Mouse (Mus musculus) MEL (cell line): Measurements from ENCODE around the gene Pold1. TPM values are rescaled to one million over a fixed set of nuclear protein-coding genes. Genes with fewer than 3 reads are reported as not detected.

Source experiments
- DNase-seq: peaks from one replicate; pipeline ENCODE4 v3.0.0; 2011; ENCODE audit warnings: low read depth, low spot score
- H3K27ac ChIP-seq: 2 replicates; pipeline ENCODE4 v1.5.1; 2012; ENCODE audit warnings: low read depth, mild to moderate bottlenecking, control low read depth, low read length, moderate library complexity; ENCODE audit not compliant: control insufficient read depth
- H3K27me3 ChIP-seq, 2 experiments: fragments of 150-350 bp in 1 of 2; sonication (generic) in 1 of 2; 2 replicates each; pipeline ENCODE4 v1.6.1; 2012; ENCODE audit warnings: low read length in 2 of 2, mild to moderate bottlenecking in 2 of 2, improper control_type of control experiment in 1 of 2, moderate library complexity in 1 of 2; ENCODE audit not compliant: insufficient read depth in 2 of 2, control insufficient read depth in 1 of 2
- H3K36me3 ChIP-seq, 2 experiments: 2 replicates each; pipeline ENCODE4 v1.6.1; 2012 to 2014; ENCODE audit warnings: low read length in 2 of 2, improper control_type of control experiment in 1 of 2, inconsistent platforms in 1 of 2, mild to moderate bottlenecking in 1 of 2; ENCODE audit not compliant: insufficient read depth in 2 of 2, control insufficient read depth in 1 of 2
- H3K4me1 ChIP-seq, 2 experiments: fragments of 150-350 bp in 1 of 2; sonication (generic) in 1 of 2; 2 replicates each; pipeline ENCODE4 v1.6.1; 2012; ENCODE audit warnings: low read length in 2 of 2, improper control_type of control experiment in 1 of 2, mild to moderate bottlenecking in 1 of 2; ENCODE audit not compliant: insufficient read depth in 2 of 2, control insufficient read depth in 1 of 2
- H3K4me3 ChIP-seq, 2 experiments: fragments of 150-350 bp in 1 of 2; sonication (generic) in 1 of 2; 2 replicates each; pipeline ENCODE4 v1.5.1; 2012; ENCODE audit warnings: low read depth in 2 of 2, low read length in 2 of 2, mild to moderate bottlenecking in 2 of 2, moderate library complexity in 2 of 2, control low read depth in 1 of 2, improper control_type of control experiment in 1 of 2; ENCODE audit not compliant: control insufficient read depth in 1 of 2, insufficient read depth in 1 of 2
- H3K79me2 ChIP-seq: 2 replicates; pipeline ENCODE4 v1.6.1; 2012; ENCODE audit warnings: mild to moderate bottlenecking, low read length, moderate library complexity; ENCODE audit not compliant: control insufficient read depth, poor library complexity, insufficient read depth
- H3K9ac ChIP-seq: 2 replicates; pipeline ENCODE4 v1.6.1; 2012; ENCODE audit warnings: low read depth, mild to moderate bottlenecking, control low read depth, low read length, moderate library complexity; ENCODE audit not compliant: control insufficient read depth, poor library complexity, severe bottlenecking
- H3K9me3 ChIP-seq: fragments of 150-350 bp; sonication (generic); replicated peaks from 2 replicates; pipeline ENCODE4 v1.6.1; 2012; ENCODE audit warnings: mild to moderate bottlenecking, low read length, improper control_type of control experiment, moderate library complexity; ENCODE audit not compliant: insufficient read depth
- BHLHE40 ChIP-seq: IDR thresholded peaks from 2 replicates; pipeline ENCODE4 v1.6.1; 2012; ENCODE audit warnings: low read depth, mild to moderate bottlenecking, inconsistent platforms, low read length, improper control_type of control experiment, borderline replicate concordance
- CHD1 ChIP-seq: IDR thresholded peaks from 2 replicates; pipeline ENCODE4 v1.6.1; 2012; ENCODE audit warnings: low read depth, mild to moderate bottlenecking, inconsistent platforms, low read length, improper control_type of control experiment
- CHD2 ChIP-seq: IDR thresholded peaks from 2 replicates; pipeline ENCODE4 v1.6.1; 2011; ENCODE audit warnings: low read length, improper control_type of control experiment
- CTCF ChIP-seq, 3 experiments: IDR thresholded peaks in 2 of 3; conservative IDR thresholded peaks in 1 of 3; 2 replicates each; pipeline ENCODE4 v1.5.1; 2011 to 2012; ENCODE audit warnings: low read length in 3 of 3, low read depth in 2 of 3, mild to moderate bottlenecking in 2 of 3, improper control_type of control experiment in 1 of 3, inconsistent platforms in 1 of 3, mixed read lengths in 1 of 3, moderate library complexity in 1 of 3; ENCODE audit not compliant: control insufficient read depth in 1 of 3, insufficient read depth in 1 of 3, poor library complexity in 1 of 3, severe bottlenecking in 1 of 3
- E2F4 ChIP-seq: IDR thresholded peaks from 2 replicates; pipeline ENCODE4 v1.6.1; 2011; ENCODE audit warnings: low read depth, low read length, improper control_type of control experiment, borderline replicate concordance
- ELF1 ChIP-seq: IDR thresholded peaks from 2 replicates; pipeline ENCODE4 v1.6.1; 2014; ENCODE audit warnings: low read depth, mild to moderate bottlenecking, inconsistent platforms, low read length, improper control_type of control experiment, moderate library complexity
- EP300 ChIP-seq, 2 experiments: IDR thresholded peaks; 2 replicates each; pipeline ENCODE4 v1.6.1; 2011; ENCODE audit warnings: improper control_type of control experiment in 2 of 2, low read length in 2 of 2, low read depth in 1 of 2, mild to moderate bottlenecking in 1 of 2
- JUND ChIP-seq: IDR thresholded peaks from 2 replicates; pipeline ENCODE4 v1.6.1; 2011; ENCODE audit warnings: low read depth, mild to moderate bottlenecking, improper control_type of control experiment, low read length
- MAFK ChIP-seq: IDR thresholded peaks from 2 replicates; pipeline ENCODE4 v1.6.1; 2011; ENCODE audit warnings: low read depth, mild to moderate bottlenecking, low read length, improper control_type of control experiment, borderline replicate concordance
- MAX ChIP-seq: IDR thresholded peaks from 2 replicates; pipeline ENCODE4 v1.6.1; 2011; ENCODE audit warnings: low read length, improper control_type of control experiment
- MAZ ChIP-seq: IDR thresholded peaks from 2 replicates; pipeline ENCODE4 v1.6.1; 2012; ENCODE audit warnings: low read depth, mild to moderate bottlenecking, inconsistent platforms, low read length, improper control_type of control experiment
- MEF2A ChIP-seq: IDR thresholded peaks from 2 replicates; pipeline ENCODE4 v1.6.1; 2014; ENCODE audit warnings: low read depth, mild to moderate bottlenecking, inconsistent platforms, low read length, improper control_type of control experiment; ENCODE audit not compliant: poor library complexity, insufficient replicate concordance, severe bottlenecking; ENCODE audit errors: extremely low read depth
- MXI1 ChIP-seq: IDR thresholded peaks from 2 replicates; pipeline ENCODE4 v1.6.1; 2011; ENCODE audit warnings: mild to moderate bottlenecking, low read depth, low read length, improper control_type of control experiment
- MYB ChIP-seq: IDR thresholded peaks from 2 replicates; pipeline ENCODE4 v1.6.1; 2011; ENCODE audit warnings: mild to moderate bottlenecking, low read depth, low read length, improper control_type of control experiment
- MYC ChIP-seq: IDR thresholded peaks from 2 replicates; pipeline ENCODE4 v1.6.1; 2011; ENCODE audit warnings: low read depth, mild to moderate bottlenecking, low read length, improper control_type of control experiment, moderate library complexity
- NRF1 ChIP-seq: IDR thresholded peaks from 2 replicates; pipeline ENCODE4 v1.6.1; 2014; ENCODE audit warnings: low read depth, mild to moderate bottlenecking, inconsistent platforms, low read length, improper control_type of control experiment, moderate library complexity; ENCODE audit not compliant: poor library complexity, insufficient read depth, severe bottlenecking
- POLR2AphosphoS2 ChIP-seq: IDR thresholded peaks from 2 replicates; pipeline ENCODE4 v1.6.1; 2011; ENCODE audit warnings: low read length, improper control_type of control experiment
- POLR2AphosphoS5 ChIP-seq: IDR thresholded peaks from 2 replicates; pipeline ENCODE4 v1.6.1; 2012; ENCODE audit warnings: low read depth, borderline replicate concordance, mild to moderate bottlenecking, inconsistent platforms, low read length, moderate library complexity, mixed read lengths
- RAD21 ChIP-seq: IDR thresholded peaks from 2 replicates; pipeline ENCODE4 v1.6.1; 2011; ENCODE audit warnings: mild to moderate bottlenecking, low read depth, low read length, improper control_type of control experiment
- TBP ChIP-seq: IDR thresholded peaks from 2 replicates; pipeline ENCODE4 v1.8.0; 2011; ENCODE audit warnings: low read depth, low read length, improper control_type of control experiment
- UBTF ChIP-seq: IDR thresholded peaks from 2 replicates; pipeline ENCODE4 v1.6.1; 2012; ENCODE audit warnings: low read depth, mild to moderate bottlenecking, inconsistent platforms, low read length, improper control_type of control experiment, moderate library complexity, borderline replicate concordance; ENCODE audit not compliant: insufficient read depth
- ZC3H11A ChIP-seq: IDR thresholded peaks from 2 replicates; pipeline ENCODE4 v1.6.1; 2012; ENCODE audit warnings: low read depth, mild to moderate bottlenecking, inconsistent platforms, low read length, improper control_type of control experiment
- ZKSCAN1 ChIP-seq: IDR thresholded peaks from 2 replicates; pipeline ENCODE4 v1.6.1; 2012; ENCODE audit warnings: low read depth, mild to moderate bottlenecking, inconsistent platforms, low read length, improper control_type of control experiment, moderate library complexity
- ZNF384 ChIP-seq: IDR thresholded peaks from 2 replicates; pipeline ENCODE4 v1.6.1; 2012; ENCODE audit warnings: low read depth, mild to moderate bottlenecking, inconsistent platforms, low read length, improper control_type of control experiment
- polyA plus RNA-seq, 2 experiments: library from polyadenylated mRNA; stranded (reverse) in 1 of 2; unstranded in 1 of 2; fragments of >175 nt in 1 of 2; fragments of >200 nt in 1 of 2; gene quantifications; 2 replicates each; pipeline versions ENCODE4 v1.2.1 to v1.2.4; 2012; ENCODE audit warnings: low replicate concordance in 2 of 2, low read depth in 1 of 2; ENCODE audit not compliant: insufficient read length in 2 of 2, insufficient read depth in 1 of 2, missing spikeins in 1 of 2
- total RNA-seq: library from RNA; depleted of rRNA; stranded (reverse); fragments of 300-350 nt; gene quantifications from 2 replicates; pipeline ENCODE4 v1.2.3, GENCODE M21; 2012

Pold1 gene
- total and polyA plus RNA-seq, 3 experiments = 87.8 to 104 TPM; not detected in 1

DNA sequence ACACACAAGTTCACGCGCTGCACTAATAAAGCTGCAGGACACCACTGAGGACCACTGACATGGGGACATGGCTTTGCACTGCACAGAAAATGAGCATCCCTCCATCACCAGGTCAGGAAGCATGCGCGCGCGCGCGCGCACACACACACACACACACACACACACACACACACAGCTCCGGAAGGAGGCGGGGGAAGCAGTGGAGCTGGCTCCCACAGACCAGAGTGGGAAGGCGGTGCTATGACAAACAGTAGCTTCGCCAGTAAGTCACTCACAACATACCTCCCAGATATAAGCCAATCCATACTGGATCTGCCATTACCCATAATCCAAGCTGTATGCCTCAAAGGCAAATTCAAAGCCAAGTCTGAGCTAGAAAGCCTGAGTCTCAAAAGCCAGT, 1.6 kb downstream of the Pold1 start:
- Histone ChIP-seq H3K4me1 (peaks cover 0 to 11% of the 10 kb centered on the region in 2 experiments; a peak in 3 of 4 replicates), H3K4me3 (no peak overlapping the region), H3K27me3 (no peaks in the 10 kb centered on the region), H3K9me3 (no peaks in the 10 kb centered on the region)
- no peak for DNase-seq
- TF ChIP-seq POLR2AphosphoS2 (no peak), JUND (no peak), ZKSCAN1 (no peak), UBTF (no peak), MYC (no peak), MAFK (no peak), ZNF384 (no peak), TBP (no peak), ZC3H11A (no peak), EP300 (IDR thresholded peaks at IDR 0.05; ENCODE audit: low read depth in 1 of 2, low read length in 2 of 2) (no peak), CHD2 (no peak), RAD21 (no peak), E2F4 (no peak), MAX (no peak), CHD1 (no peak)
- TF ChIP-seq, all 39 proteins: peak for 0
- Histone ChIP-seq H3K9ac (peak overlapping the region; percentile 94), H3K79me2 (peaks cover 25% of the 10 kb centered on the region), H3K36me3 (no peaks in the 10 kb centered on the region; a peak in 2 of 4 replicates), H3K27ac (no peak overlapping the region)

- peaks cover 25% of the 10 kb centered on the region for H3K79me2 ChIP-seq
- no peaks in the 10 kb centered on the region; a peak in 2 of 4 replicates for H3K36me3 ChIP-seq
- no peak for DNase-seq
- H3K27me3 ChIP-seq = no peaks in the 10 kb centered on the region
- H3K4me1 ChIP-seq = peaks cover 0 to 11% of the 10 kb centered on the region in 2 experiments; a peak in 3 of 4 replicates
- H3K4me3 ChIP-seq = no peak overlapping the region
- no peak overlapping the region for H3K27ac ChIP-seq
- H3K9me3 ChIP-seq = no peaks in the 10 kb centered on the region
- no peak overlapping the region for H3K9ac ChIP-seq
- TF ChIP-seq MYB (no peak), NRF1 (no peak), MEF2A (no peak), MXI1 (no peak), POLR2AphosphoS5 (no peak), E2F4 (no peak), ELF1 (no peak), CTCF (IDR thresholded peaks at IDR 0.05 in 2 of 3, conservative IDR thresholded peaks at IDR 0.05 in 1 of 3; ENCODE audit: control insufficient read depth in 1 of 3, insufficient read depth in 1 of 3, low read depth in 2 of 3, low read length in 3 of 3, poor library complexity in 1 of 3, severe bottlenecking in 1 of 3) (no peak), BHLHE40 (no peak), JUND (no peak), RAD21 (no peak), MAZ (no peak), ZNF384 (no peak), TBP (no peak), CHD1 (no peak)
- TF ChIP-seq, all 39 proteins: peak for 0
Observed at GRCm38 (mm10) chr7:44546274-44546673, 2.4 kb downstream of the Pold1 start.
